Mouse (Mus musculus) erythroblast, embryonic 14.5 days (primary cell): ENCODE results near the gene Plin5.

ENCODE experiments used
- GATA1 ChIP-seq: IDR thresholded peaks from 2 replicates; pipeline ENCODE4 v1.6.1; 2012; ENCODE audit warnings: low read length, inconsistent platforms, mixed read lengths
- TAL1 ChIP-seq: IDR thresholded peaks from 3 replicates; pipeline ENCODE4 v1.6.1; 2012; ENCODE audit warnings: low read length, inconsistent platforms, mixed read lengths

DNA sequence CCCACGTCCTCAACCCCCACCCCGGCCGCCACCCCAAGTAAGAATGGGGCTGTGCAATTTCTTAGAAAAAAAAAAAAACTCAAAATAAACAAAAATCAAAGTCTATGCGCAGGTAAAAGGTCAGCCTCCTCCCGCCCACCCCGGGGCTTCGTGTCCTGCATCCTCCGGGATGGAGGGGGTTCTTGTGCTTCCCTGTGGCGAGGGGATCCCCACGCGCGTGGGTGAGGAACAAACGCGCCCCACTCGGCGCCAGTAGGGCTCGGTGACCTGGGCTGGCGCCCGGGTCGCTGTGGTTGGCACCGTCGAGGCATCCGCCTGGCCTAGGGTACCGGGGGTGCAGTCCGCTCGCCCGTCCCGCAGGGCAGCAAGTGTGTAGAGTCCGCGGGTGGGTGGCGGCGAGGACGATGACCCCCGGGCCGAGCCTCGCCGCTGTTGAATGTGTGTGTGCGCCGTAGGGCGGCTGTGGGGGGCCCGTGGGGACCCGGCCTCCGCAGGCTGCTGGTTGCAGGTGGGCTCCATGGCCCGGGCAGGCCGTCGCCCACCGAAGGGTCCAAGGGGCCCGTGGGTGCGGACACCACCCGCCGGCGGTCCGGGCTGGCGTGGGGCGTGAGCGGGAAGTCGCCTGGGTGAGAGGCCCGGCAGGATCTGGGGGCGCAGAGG lies 6.4 kb upstream of the Plin5 start:
- no peak for TF ChIP-seq TAL1
- TF ChIP-seq GATA1, result no peak
